Mouse (Mus musculus): Measurements from ENCODE around the gene Scgb1b30.

GRCm38 (mm10) chr7:34116601-34117000, 21.4 kb downstream of the Scgb1b30 start:
- TF ChIP-seq GATA1 (IDR thresholded peaks at IDR 0.05; ENCODE audit: low read length) (no peak), TAL1 (IDR thresholded peaks at IDR 0.05; ENCODE audit: low read length) (no peak)

Measured in erythroblast, embryonic 14.5 days (primary cell).